Mouse (Mus musculus) bone marrow, adult 2 months (tissue): ENCODE results near the gene Fam20c. TPM values are rescaled to one million over a fixed set of nuclear protein-coding genes. Genes with fewer than 3 reads are reported as not detected.

Experiments used
- H3K27ac ChIP-seq: fragments of 200-500 bp; 2 replicates; pipeline ENCODE4 v1.5.1; 2012; ENCODE audit warnings: low read depth, mild to moderate bottlenecking, control low read depth, inconsistent platforms, low read length; ENCODE audit not compliant: control insufficient read depth, poor library complexity, insufficient read depth
- H3K4me1 ChIP-seq: fragments of 200-500 bp; 2 replicates; pipeline ENCODE4 v1.6.1; 2011; ENCODE audit warnings: low read length; ENCODE audit not compliant: control insufficient read depth, insufficient read depth
- H3K4me3 ChIP-seq: fragments of 200-500 bp; replicated peaks from 2 replicates; pipeline ENCODE3; 2011; ENCODE audit warnings: mild to moderate bottlenecking, low read depth, low read length, control low read depth; ENCODE audit not compliant: control insufficient read depth
- CTCF ChIP-seq: fragments of 200-500 bp; IDR thresholded peaks from 2 replicates; pipeline ENCODE4 v1.5.1; 2011; ENCODE audit warnings: low read length, control low read depth; ENCODE audit not compliant: control insufficient read depth, insufficient read depth
- POLR2A ChIP-seq: fragments of 200-500 bp; IDR thresholded peaks from 2 replicates; pipeline ENCODE4 v1.6.1; 2011; ENCODE audit warnings: low read depth, mild to moderate bottlenecking, control low read depth, low read length, borderline replicate concordance; ENCODE audit not compliant: control insufficient read depth
- WGBS: fragments of 180-500 bp; shearing (Covaris S2); methylation state at CpG from one replicate; pipeline ENCODE4 v1.1.7; 2018; 5-methylcytosine and 5-hydroxymethylcytosine counted together
- polyA plus RNA-seq: library from polyadenylated mRNA; stranded (reverse); fragments of >200 nt; gene quantifications from 2 replicates; pipeline ENCODE4 v1.2.4, GENCODE M21; 2011; ENCODE audit warnings: low replicate concordance; ENCODE audit not compliant: missing spikeins, insufficient read depth, insufficient read length

The Fam20c gene
- 2.4 TPM in 1 of 2 replicates, not detected in the other for polyA plus RNA-seq

- no peak for TF ChIP-seq POLR2A
- TF ChIP-seq CTCF, result no peak
- Histone ChIP-seq H3K4me3 (peak within 1 kb of the TSS; percentile 55), H3K4me1 (no peaks in the 10 kb centered on the region), H3K27ac (peak within 1 kb of the TSS; percentile 43; the same call in 1 of the 2 replicates)
- WGBS, result under 1% methylated on average over 97 of the region's 98 CpGs
These were observed at the start of gene Fam20c for GRCm38 (mm10) chr5:138754303-138755120. TSS of gene Fam20c (plus strand) at chr5:138754514.

DNA sequence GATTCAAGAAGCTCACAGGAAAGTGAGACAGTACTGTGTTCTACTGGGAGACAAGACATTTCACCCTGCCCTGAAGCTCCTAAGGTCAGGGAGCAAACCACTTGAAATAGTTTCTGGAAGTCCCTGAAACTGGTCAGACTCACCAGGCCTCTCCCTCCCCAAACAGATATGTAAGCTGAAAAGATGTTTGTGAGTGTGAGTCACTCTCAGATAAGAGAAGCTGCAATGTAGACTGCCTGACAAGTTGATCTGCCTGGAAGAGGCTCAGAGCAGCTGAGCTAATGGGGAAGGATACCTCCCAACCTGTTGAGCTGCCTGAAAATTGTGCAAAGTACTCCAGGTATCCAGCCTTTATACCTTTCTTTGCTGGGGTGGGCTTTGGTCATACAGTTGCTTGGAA, 46.9 kb upstream of the Fam20c start:
- Histone ChIP-seq H3K27ac (no peak overlapping the region), H3K4me1 (no peaks in the 10 kb centered on the region), H3K4me3 (no peak overlapping the region)
- TF ChIP-seq CTCF (no peak), POLR2A (no peak)

- Histone ChIP-seq H3K4me3 (no peak overlapping the region), H3K4me1 (no peaks in the 10 kb centered on the region), H3K27ac (no peak overlapping the region)
- TF ChIP-seq CTCF (no peak), POLR2A (no peak)
These were observed 45.7 kb upstream of the Fam20c start for GRCm38 (mm10) chr5:138708591-138708990.

GRCm38 (mm10) chr5:138715561-138716095, 38.7 kb upstream of the Fam20c start:
- TF ChIP-seq CTCF, result no peak
- TF ChIP-seq POLR2A, result no peak
- no peak overlapping the region for H3K27ac ChIP-seq
- no peak overlapping the region for H3K4me3 ChIP-seq
- WGBS, result 66% methylated on average over 14 of the region's 14 CpGs
- H3K4me1 ChIP-seq, result no peaks in the 10 kb centered on the region

DNA sequence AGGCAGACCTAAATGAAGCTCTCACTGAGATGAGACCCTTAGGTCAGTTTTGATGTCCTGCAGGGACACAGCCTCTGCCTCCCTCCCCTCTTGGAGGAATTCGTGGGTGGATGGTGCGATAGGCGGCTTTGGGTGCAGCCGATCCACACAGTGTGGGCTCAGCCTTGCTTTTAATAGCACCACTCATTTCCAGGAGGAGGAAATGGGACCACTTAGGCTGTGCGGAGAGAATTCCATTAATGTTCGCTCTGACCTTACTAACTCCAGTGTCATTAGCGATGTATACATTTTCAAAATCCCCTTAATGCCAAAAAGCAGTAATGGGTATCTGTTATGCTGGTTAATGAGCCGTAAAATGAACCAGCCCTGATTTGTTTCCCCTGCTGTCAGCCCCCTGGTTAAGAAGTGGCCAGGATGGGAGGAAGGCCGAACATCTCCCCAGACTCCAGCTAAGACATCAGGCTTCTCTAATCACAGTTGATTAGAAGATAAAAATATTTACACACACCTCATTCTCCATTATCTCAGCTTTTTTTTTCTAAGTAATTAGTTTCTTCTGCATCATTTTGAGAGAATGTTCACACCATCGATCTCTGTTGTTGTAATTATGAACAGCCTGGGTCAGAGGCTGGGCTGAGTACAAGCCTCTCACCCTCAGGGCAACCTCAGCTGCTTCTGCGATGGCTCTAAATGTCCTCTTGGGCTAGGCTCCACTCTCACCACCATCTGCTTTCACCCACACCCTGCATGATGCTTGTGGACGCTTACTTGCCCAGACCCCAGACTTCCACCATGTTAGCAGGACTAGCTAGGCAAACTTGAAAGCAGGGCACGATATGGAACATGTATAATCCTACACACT, 33.8 kb upstream of the Fam20c start:
- WGBS, result 76% methylated on average over 13 of the region's 13 CpGs
- no peak for TF ChIP-seq CTCF
- no peak for TF ChIP-seq POLR2A

GRCm38 (mm10) chr5:138724417-138724816, 29.9 kb upstream of the Fam20c start:
- no peak overlapping the region for H3K27ac ChIP-seq
- H3K4me3 ChIP-seq, result no peak overlapping the region
- WGBS, result 78% methylated on average over 5 of the region's 5 CpGs
- no peak for TF ChIP-seq POLR2A
- no peak for TF ChIP-seq CTCF
- H3K4me1 ChIP-seq, result no peaks in the 10 kb centered on the region

More for the DNA sequence above, 33.8 kb upstream of the Fam20c start:
- no peaks in the 10 kb centered on the region for H3K4me1 ChIP-seq
- no peak overlapping the region for H3K27ac ChIP-seq
- H3K4me3 ChIP-seq, result no peak overlapping the region

GRCm38 (mm10) chr5:138725151-138725550, 29.2 kb upstream of the Fam20c start:
- WGBS, result 59% methylated on average over 7 of the region's 7 CpGs
- Histone ChIP-seq H3K4me3 (no peak overlapping the region), H3K4me1 (no peaks in the 10 kb centered on the region), H3K27ac (no peak overlapping the region)
- no peak for TF ChIP-seq CTCF

DNA sequence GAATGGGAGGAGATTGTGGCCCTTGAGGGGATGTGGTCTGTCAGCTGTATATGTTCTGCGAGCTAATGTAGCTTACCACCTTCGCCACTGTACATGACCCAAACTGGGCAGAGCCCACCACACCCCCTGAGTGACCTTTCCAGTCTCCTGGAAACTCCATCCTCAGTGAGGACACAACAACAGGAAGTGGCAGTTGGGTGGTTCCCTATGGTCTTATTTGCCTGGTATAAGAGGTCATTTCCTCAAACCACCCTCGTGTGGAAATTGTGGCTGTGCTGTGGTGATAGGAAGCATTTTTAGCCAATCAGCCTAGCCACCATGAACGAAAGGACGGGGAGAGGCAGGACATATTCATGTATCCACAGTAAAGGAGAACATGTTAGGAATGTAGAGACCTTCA, 23.5 kb upstream of the Fam20c start:
- Histone ChIP-seq H3K4me3 (no peak overlapping the region), H3K4me1 (peaks cover 1% of the 10 kb centered on the region; the same call in 1 of the 2 replicates), H3K27ac (no peak overlapping the region)
- TF ChIP-seq CTCF (no peak), POLR2A (no peak)
- WGBS, result 4% methylated on average over 5 of the region's 5 CpGs
